Mouse (Mus musculus) cerebellum, postnatal 36 days (tissue): Measurements from ENCODE around the gene Resp18.

Source experiments
- DNase-seq, 2 experiments: peaks; one replicate each; pipeline ENCODE4 v3.0.0; 2021 to 2022; ENCODE audit warnings: mixed read lengths in 2 of 2

The Resp18 gene

DNA sequence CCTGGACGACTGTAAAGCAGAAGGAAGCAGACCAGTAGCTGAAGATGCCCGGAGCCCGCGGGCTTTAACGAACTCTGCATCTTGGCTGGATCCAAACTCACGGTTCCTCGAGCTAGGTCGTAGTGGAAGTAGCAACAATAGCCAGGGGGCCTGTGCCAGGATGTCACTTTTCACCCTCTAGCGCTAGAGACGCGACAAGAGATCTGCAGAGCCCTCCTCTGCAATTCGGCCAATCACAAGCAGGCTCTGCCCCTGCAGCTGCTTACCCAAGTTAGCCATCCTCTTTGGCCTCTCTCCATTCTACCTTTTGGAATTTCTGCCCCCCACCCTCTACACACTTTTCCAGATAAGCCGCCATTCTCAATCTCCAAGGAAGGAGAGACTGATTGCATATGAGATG lies at the start of gene Resp18:
Gene Resp18 (minus strand): TSS at position 188 of the 400 bp plus-strand sequence.
- DNase-seq = peak in 1 of 2 experiments; percentile 31

DNA sequence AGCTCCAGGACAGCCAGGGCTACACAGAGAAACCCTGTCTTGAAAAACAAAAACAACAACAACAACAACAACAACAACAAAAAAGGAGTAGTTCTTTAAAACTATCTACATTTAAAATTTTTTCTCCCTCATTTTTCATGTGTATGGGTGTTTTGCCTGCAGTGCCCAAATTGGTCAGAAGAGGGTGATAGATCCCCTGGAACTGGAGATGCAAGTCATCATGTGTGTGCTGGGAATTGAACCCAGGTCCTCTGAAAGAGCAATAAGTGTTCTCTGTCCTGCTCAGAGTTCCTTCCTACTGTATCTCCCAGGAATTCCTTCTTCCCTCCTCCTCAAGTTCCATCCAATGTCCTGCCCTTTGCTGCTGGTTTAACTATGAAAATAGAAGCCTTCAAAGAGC lies 49.2 kb upstream of the Resp18 start:
- no peak for DNase-seq

DNA sequence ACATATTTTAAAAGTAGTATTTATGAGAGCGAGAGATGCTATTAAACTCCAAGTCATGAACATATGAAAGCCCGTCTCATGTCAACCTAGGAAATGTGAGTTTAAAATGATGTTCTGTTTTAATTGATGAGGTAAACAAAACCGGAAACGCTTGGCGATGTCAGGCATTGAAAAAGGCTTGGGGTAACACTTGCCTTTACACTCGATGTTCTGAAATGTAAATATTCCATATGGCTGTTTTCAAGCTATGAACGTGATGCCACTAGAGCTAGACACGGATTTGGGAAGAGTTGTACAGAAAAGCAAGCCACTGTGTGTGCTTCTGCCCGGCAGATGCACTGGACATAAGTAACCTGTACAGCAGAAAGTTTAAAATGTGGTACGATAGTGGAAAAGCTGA lies 41.0 kb upstream of the Resp18 start:
- no peak for DNase-seq

DNA sequence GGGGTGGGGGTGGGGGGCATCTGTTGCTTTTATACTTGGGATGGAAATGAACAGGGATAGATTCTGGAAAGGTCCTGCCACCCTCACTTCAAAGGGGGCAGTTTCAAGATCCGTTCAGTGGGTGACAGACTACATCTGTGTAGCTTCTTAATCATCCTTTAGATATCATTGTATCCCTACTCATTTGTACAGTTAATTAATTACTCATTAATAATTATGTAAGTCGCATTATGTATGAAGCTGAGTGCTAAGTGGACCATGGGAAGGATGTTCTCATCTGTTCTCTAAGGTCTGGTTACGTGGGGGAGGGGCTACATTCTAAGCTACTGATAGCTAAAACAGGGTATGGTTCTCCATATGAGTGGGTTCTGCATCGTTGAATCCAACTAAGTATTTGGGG lies 40.5 kb upstream of the Resp18 start:
- no peak for DNase-seq

DNA sequence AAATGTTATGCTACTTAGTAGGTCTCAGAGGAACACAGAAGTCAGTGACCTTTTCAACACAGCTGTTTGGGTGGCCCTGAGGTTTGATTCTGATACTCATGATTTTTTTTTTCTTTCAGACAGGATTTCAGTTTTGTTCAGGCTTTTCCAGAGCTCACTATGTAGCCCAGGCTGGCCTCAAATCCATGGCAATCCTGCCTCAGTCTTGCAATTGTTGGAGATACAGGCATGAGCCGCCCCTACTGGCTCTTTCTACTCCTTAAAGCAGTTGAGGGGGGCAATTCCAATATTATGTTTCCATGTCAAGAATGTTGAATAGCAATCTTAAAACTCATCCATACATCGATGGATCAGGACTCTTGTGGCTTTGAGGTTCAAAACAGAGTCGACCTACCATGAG lies 40.1 kb upstream of the Resp18 start:
- DNase-seq = peak in 1 of 2 experiments; percentile 12

DNA sequence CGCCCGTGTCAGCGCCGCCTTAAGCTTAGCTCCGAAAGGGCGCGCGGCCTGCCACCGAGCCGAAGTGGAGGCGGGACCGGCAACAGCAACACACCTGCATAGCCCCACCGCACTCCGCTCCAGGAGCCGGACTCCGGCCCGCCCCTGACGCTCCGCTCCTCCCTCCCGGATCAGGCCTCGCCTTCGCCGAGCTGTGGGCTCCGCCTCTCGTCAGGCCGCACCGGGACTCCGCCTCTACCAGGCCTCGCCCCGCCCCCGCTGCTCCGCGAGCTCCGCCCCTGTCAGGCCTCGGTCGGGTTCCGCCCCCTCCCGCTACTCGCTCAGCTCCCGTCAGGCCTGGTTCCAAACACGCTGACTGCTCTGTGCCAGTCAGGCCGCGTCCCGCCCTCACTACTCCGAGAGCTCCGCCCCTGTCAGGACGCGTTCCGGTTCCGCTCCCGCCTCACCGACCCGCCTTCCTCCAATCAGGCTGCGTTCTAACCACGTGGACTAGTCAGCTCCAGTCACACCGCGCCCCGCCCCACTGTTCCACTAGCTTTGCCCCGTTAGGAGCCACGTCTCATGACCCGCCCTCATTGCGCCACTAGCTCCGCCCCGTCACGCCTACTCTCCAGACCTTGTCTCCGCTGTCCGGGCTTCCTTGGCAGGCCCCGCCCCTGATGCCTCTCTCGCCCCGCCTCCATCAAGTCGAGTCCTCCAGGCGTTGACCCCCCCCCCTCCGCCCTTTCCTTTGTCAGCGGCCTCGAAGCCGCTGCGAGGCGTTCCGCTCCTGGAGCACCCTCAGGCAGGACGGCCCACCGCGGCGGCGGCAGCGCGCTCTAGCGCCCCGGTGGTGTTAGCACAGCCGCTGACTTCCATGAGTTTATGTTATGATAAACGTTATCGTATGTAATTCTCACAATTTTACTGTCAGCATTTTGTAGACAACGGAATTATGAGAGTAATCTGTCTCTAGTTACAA lies 39.3 kb upstream of the Resp18 start, which contains the start of gene Dnpep:
Gene Dnpep (minus strand): TSS at position 750 of the 961 bp plus-strand sequence.
- peak; percentile 100 for DNase-seq

DNA sequence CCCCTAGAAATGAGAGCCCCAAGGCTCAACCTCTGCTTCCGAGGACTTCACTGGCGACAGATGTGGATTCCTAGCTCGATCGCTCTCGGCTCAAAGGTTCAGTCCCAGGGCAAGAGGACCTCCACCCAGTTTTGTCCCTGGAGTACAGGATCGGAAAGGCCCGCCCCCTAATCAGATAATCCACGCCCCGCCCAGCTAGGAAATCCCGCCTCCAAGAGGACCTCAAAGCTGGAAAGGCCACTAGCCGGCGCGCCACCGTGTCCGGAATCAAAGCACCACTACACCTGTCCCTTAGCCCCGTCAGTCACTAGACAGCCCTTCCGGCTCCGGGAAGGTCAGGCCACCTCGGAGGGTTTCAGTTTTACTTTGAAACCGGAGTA lies 38.6 kb upstream of the Resp18 start:
- DNase-seq = peak; percentile 77 to 79

DNA sequence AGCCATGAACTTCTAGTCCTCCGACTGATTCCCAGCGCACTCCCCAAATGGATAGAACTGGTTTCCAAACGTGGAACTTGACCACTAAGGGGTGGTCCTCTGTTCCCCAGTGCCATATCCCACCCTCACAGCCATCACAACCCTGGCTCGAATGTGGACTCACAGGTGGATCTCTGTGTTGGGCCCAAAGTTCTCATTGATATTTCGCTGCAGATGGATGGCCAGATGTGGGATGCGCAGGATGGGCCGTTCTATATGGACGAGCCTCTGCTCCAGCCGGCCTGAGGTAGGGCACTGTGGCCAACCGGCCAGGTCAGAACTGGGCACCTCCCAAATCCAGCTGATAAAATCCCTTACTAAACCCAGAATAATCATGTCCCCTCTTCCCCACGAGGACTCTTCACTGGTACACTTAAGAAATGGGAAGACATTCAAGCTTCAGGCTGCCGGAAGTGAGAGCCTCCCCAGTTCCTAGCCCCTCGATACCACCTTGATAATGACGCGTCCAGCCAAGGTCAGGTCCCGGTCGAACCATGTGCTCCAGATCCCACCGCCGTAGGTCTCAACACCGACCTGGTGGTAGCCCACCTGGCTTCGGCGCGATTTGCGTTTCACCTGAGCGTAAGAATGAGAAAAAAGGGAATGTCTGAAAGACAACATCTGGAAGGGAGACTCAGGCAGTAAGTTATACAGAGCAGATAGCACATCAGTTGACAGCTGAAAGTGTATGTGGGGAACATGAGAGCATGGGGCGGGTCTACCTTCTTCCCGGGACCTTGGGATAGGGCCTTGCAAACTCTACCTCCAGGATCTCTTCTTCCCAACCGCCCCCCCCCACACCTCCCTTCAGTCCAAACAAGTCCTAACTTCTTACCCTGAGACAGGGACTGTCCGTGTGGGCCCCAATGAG lies 37.5 kb upstream of the Resp18 start:
- peak in 1 of 2 experiments; percentile 19 for DNase-seq

DNA sequence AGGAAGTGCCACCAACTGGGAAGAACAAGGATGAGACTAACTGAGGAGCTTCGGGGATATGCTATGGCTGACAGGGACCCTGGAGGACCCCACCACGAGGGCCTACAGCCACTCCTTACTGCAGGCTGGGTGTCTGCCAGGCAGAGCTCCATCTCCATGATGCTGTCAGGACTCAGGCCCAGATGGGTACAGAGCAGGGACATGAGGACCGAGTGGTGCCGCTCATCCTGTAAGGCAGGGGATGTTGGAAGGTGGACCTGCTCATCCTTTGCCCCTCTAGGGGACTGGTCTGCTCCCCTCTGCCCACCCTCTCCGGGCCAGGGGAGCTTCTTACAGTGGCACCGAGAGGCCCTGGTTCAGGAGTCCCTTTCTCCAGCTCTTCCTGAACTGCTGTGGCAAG lies 36.8 kb upstream of the Resp18 start:
- DNase-seq = no peak

DNA sequence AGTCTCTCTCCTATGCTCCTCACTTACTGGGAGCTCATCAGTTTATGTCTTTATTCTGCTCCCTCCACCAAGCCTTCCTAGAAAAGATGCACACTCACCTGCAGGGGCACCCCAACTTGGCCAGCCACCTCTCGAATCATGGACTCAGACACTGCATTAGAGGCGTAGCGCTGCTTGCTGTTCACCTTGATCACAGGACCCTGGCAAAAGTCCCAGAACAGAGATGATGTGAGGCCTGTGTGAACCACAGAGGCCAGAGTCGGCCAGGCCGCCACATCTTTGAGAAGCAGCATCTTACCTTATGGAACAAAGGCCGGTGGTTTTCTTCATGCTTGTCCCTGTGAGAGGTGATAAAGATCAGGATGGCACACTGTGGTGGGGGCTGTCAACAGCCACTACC lies 33.5 kb upstream of the Resp18 start:
- no peak for DNase-seq

DNA sequence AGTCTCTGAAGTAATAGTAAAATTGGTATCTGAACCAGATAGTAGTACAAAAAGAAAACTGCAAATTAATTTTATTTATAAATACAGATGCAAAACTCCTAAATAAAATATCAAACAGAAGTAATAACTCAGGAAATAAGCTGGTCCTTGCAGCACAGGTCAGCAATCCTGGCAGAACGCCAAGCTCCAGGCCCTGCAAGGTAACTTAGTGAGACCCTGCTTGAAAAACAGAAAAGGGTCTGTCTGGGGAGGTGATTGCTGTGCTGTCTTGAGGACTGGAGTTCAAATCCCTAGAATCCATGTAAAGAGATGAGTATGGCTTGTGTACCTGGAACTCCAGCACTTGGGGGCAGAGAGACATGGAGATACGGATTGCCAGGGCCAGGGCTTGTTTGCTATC lies 26.4 kb upstream of the Resp18 start:
- DNase-seq = no peak

DNA sequence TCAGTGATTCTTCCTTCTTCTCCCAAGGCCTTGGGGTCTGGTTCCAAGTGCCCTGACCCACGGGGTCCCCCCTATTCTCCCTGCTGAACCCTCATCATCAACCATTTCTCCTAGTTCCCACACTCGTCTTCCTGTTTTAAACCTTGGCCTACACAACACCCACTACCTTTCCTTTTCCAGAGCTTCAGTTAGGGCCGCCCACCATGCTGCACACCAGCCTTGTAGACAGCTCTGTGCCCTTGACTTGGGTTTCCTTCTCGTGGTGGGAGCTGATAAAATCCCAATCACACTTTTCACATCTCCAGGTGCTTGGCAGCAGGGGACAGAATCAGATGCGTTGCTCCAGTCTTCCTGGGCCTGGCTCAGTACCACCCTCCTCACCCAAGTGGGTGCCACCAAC lies 16.1 kb upstream of the Resp18 start:
- DNase-seq = no peak

DNA sequence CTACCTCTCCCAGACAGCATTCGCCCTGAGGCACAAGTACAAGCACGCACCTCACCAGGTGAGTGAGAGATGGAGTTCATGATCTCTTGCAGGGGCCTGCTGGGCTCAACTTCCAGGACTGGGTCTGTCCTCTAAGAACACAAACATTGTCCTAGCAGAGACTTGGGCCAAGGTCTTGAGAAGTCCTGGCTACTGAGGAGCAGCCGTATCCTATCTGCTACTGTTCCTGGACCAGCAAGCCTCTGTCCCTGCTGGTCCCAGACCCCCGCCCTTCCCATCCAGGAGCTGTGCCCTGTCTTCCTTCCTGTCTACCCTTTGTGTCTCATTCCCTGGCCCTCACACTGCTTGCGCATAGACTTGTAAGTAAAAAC lies 15.1 kb upstream of the Resp18 start:
- no peak for DNase-seq

DNA sequence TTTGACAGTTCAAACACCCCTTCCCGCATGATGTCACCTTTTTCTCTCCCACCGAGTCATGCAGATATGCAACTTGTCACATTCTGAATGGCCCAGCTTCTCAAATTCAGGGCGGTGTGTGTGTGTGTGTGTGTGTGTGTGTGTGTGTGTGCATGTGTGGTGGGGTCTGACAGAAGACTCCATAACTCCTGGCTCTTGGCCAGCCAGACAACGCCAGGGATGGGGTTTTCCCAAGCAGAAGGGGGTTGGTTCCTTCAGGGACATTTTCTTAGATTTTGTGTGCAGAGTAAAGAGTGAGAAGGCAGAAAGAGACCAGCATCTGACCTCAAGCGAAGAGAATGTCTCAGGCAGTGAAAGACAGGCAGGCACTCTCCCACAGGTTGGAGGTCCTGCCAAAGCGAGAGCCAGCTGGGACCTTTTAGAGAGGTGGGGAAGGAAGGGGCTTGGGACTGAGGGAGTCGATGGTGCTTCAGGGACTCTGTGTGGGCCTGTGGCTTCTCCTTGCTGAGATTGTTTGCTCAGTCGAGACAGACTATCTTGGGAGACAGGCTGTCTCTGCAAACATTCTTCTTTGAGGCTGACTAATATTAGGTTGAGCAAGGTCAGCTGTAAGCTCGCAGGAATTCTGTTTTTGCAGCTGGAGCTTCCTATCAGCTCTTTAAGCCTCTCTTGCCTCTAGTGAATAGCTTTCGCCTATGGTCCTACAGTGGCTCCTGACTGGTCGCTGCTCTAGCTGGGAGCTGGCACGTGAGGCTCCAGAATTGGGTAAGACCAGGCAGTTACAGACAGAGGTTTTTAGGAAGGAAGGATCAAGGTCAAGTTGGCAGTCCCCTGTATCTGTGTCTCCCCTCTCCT lies 14.5 kb upstream of the Resp18 start:
- no peak for DNase-seq

DNA sequence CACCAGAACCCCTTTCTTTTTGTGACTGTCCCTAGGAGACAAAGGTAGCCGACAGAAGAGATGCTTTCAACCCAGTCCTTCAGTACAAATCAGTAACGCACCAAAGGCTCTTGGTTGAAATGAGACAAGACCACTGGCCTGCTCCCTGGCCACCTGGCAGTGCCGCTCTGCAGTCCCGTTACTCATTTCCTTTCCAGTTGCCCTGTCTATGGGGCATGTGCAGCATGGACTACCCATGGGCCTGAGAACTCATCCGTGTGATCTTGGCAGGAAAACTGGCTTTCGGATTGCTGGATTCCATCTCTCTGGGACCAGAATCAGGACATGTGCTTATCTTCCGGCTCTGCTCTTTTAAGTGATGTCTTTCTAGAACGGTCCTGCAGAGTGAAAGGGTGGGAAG lies 13.1 kb upstream of the Resp18 start:
- DNase-seq = no peak

DNA sequence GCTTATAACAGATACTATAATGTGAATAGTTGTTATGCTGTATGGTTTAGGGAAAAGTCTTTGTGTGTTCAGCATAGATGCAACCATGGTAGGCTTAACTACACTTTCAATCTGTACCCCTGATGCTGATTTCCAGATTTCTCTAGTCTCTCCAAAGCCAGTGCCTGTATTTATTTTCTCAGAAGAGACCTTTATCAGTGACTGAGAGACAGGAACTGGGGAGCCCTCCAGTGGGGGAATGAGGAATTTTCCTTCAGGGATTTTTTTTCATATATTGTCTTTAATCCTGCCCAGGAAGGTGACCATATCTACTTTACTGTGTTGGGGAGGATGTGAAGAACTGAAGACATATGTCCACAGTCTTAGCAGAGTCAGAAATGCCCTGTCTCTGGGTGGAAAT lies 12.4 kb upstream of the Resp18 start:
- DNase-seq = peak; percentile 56 to 77

DNA sequence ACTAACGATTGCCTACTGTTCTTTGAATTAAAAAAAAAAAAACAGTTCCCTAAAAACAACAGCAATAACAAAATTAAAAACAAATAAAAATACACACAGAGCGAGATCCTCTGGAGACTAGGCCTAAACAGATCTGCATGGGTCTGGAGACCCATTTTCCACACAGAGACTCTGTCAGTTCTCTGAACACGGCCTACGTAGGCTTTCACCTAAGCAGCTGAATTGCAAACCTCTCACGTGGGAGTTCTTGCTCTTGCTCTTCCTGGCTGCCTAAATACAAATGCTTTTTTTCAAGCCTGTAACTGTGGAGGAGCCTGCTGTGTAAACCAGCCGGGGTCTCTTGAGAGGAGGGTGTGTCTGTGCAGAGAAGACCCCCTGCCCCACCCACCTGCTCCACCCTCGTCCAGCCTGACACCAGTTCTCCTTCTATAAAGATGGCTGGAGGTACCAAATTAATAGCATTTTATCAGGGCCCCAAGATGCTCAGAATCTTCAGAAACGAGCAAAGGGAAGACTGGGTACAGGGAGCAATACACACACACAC lies 11.7 kb upstream of the Resp18 start:
- no peak for DNase-seq

DNA sequence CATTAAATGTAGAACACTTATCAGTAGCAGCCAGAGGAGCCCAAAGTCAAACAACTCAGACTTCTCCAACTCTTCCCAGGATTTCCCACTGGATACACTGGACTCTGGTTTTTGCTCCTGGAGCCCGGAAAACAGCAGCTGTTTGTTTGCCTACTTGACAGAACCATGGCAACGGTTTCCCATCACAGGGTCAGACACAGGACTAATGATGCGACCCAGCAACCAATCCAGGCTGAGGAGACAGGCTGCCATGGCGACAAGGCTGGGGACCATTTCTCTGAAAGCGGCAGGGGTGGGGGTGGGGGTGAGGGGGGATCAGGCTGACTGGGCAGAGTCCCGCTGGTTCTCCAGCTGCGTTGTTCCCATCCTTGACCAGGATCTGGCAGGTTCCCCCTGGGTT lies 11.2 kb upstream of the Resp18 start:
- no peak for DNase-seq

DNA sequence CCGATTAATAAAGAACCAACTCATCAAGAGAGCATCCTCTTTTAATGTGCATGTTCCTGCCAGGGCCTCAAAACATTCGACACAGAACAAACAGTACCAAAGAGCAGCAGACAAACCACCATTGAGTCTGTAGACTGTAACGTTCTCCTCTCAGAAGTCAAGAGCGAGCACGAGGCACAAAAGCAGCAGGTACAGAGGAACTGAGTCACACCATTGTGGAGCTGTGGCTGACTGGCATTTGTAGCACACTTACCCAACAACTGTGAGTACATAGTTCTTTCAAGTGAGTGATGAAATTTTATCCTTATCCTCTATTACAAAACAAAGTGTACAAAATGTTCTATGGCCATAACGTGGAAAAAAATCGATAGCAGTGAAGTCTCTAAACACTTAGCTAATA lies 6.7 kb upstream of the Resp18 start:
- no peak for DNase-seq

DNA sequence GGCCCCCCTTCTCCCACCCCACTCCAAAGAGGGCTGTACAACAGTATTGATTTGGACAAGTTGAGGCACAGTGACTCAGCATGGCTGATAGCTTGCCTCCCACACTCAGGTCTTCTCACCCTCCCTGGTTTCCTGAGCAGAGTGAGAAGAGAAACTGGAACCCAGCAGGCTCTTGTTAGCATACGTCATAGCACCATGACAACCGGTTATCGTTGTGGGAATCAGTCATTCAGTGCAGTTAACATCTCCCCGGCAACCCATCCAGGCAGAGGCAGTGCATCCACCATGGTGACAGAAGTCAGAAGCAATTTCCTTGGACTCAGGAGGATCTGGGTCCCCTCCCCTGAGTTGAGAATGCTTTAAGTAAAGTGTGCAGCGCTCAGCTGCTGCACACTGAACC lies 4.8 kb upstream of the Resp18 start:
- no peak for DNase-seq

DNA sequence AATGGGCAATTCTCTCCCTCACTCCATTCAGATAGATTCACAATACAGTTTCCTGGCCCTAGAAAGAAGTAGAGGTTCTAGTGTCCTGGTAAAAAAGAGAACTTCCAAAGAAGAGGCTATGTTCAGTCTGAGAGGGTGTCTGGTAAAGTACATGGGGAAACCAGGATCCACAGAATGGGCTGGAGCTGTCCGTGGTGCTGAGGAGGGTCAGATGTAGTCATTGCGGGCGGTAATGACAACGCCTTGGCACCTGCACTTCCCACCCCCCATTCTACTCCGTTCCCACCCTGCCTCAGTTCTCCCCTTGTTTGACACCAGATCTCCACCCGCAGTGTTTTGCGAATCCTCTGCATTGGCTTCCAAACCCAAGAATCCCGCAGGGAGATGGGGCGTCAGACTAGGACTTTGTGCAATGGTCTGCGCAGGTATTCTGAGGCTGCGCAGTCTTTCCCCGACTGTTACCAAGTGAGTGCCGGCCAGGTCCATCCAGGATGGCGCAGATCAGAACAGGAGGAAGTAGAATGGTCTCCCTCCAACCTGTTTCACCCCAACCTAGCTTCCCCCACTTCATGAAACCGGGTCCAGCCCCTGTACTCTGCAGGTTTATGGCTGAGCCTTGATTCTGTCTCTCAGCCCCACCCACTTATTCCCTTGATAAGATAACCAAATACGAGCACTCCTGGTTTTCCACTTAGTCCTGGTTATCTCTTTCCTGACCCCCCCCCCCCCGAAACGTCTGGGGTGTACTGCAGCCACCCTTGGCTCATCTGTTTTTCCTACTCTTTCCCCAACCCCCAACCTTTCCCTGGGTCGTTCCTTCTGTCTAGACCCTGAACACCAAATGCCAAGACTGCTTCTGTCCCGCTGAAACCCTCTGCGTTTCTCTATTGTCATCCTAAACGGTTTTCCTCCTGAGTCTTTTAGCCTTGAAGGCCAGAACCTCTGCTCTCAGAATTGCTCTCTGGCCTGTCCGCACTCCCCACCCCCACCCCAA lies 723 bp downstream of the Resp18 start:
- peak; percentile 32 to 39 for DNase-seq
